Mouse (Mus musculus): ENCODE data around the gene Zfp941. TPM values are rescaled to one million over a fixed set of nuclear protein-coding genes. Genes with fewer than 3 reads are reported as not detected.

Zfp941 gene
- 0.59 and 0.65 TPM in 2 replicates for polyA plus RNA-seq (2015; fragmentation: Nextera tagmentation; extraction: Ambion mirVana)

DNA sequence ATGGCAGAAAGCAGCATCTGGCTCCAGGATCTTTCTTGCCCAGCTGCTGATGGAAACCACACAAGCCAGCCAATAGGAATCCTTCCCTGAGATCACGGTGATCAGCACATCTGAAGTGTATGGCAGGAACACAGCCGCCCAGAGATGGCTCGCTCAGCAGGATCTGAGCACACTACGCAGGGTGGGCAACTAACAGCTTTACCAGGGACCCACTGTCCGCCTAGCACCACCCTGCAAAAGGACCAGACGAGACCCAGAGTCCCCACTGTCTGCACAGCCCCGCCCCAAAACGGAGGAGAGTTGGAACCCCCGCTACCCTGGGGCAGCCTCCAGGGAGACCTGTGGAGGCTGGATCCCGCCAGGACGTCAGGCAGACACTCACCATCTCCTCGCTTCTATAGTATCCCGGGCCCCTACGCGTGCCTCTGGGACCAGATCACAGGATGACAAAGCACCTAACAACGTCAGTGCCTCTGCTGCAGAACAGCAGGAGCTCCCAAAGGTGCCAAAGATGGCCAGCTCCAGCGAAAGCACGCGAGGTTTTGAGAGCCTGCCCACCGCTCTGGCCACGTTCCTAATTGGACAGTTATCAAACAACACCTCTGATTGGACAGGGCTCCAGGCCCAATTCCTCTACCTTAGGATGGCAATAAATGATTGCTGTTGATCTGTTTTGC is at the start of gene Zfp941:
TSS of gene Zfp941 (minus strand) at position 526 of the 677 bp plus-strand sequence.
- no peaks in the 10 kb centered on the region for H3K36me3 ChIP-seq (ENCODE audit: control insufficient read depth, insufficient read depth, low read length)
- peak; percentile 67 for ATAC-seq (ENCODE audit: low FRiP score, low TSS enrichment)
- no peaks in the 10 kb centered on the region for H3K27me3 ChIP-seq (ENCODE audit: control insufficient read depth, insufficient read depth, low read length)
- DNase-seq (ENCODE audit: low spot score): peak; percentile 46
- no peak for TF ChIP-seq EP300 (optimal IDR thresholded peaks at IDR 0.05)
- no peak for TF ChIP-seq CTCF (IDR thresholded peaks at IDR 0.05; ENCODE audit: low read depth)
- H3K4me3 ChIP-seq (ENCODE audit: low read depth, low read length): peak within 1 kb of the TSS; percentile 36
- H3K4me1 ChIP-seq (replicated peaks; ENCODE audit: control insufficient read depth, insufficient read depth): no peaks in the 10 kb centered on the region
- no peaks in the 10 kb centered on the region for H3K9me3 ChIP-seq (ENCODE audit: control insufficient read depth, low read length)
- peak within 1 kb of the TSS; percentile 48; the same call in 1 of the 2 replicates for H3K9ac ChIP-seq (ENCODE audit: low read length)
- 2% methylated on average over 21 of the region's 21 CpGs for WGBS
- H3K4me2 ChIP-seq (replicated peaks; ENCODE audit: low read depth): peak within 1 kb of the TSS; percentile 63
- no peak within 1 kb of the TSS for H3K27ac ChIP-seq (replicated peaks)

DNA sequence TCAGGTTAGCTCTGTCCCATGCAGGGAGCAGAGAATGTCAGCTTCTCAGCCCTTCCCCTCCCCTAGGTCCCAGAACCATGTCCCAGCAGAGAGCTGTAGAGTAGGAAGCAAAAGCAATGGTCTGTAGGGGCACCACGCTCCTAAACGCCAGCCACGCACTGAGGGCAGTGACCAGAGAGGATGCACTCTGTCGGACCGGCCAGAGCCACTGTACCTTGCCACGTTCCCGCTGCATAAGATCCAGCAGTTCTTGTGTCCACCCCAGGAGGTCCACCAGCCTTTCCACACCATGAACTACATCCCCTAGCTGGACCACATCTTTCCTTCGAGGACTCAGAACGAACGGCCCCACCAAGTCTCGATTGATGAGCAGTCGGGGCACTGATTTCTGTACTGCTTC is 42.8 kb upstream of the Zfp941 start:
- ATAC-seq (ENCODE audit: low FRiP score, low TSS enrichment): no peak
- H3K4me2 ChIP-seq (replicated peaks; ENCODE audit: low read depth): no peak overlapping the region
- WGBS: 84% methylated on average over 12 of the region's 12 CpGs
- no peak overlapping the region for H3K4me3 ChIP-seq (ENCODE audit: low read depth, low read length)
- TF ChIP-seq EP300 (optimal IDR thresholded peaks at IDR 0.05): no peak
- TF ChIP-seq CTCF (IDR thresholded peaks at IDR 0.05; ENCODE audit: low read depth): no peak
- H3K9ac ChIP-seq (ENCODE audit: low read length): no peak overlapping the region
- H3K27ac ChIP-seq (replicated peaks): no peak overlapping the region
- no peaks in the 10 kb centered on the region for H3K9me3 ChIP-seq (ENCODE audit: control insufficient read depth, low read length)
- peaks cover 21% of the 10 kb centered on the region for H3K36me3 ChIP-seq (ENCODE audit: control insufficient read depth, insufficient read depth, low read length)
- no peaks in the 10 kb centered on the region for H3K4me1 ChIP-seq (replicated peaks; ENCODE audit: control insufficient read depth, insufficient read depth)
- no peaks in the 10 kb centered on the region for H3K27me3 ChIP-seq (ENCODE audit: control insufficient read depth, insufficient read depth, low read length)
- no peak for DNase-seq (ENCODE audit: low spot score)

DNA sequence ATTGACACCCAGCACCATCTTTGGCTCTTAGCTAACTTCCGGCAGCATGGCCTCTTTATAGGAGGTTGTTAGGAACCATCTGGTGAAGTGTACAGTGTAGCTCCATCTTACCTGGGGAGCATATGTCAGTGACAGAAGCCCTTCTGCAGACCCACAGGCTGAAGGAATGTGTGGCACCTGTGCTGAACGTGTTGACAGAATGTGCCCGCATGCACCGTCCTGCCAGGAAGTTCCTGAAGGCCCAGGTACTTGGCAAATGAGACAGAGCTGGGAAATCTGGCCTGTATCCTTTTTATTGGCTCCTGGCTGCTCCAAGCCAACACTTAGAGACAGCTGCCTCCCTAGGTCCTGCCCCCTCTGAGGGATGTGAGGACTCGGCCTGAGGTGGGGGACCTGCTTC is 38.8 kb upstream of the Zfp941 start:
- ATAC-seq (ENCODE audit: low FRiP score, low TSS enrichment) (no peak), DNase-seq (ENCODE audit: low spot score) (no peak)
- H3K4me2 ChIP-seq (replicated peaks; ENCODE audit: low read depth): no peak overlapping the region
- H3K9ac ChIP-seq (ENCODE audit: low read length): no peak overlapping the region
- peaks cover 5% of the 10 kb centered on the region; the same call in 1 of the 2 replicates for H3K4me1 ChIP-seq (replicated peaks; ENCODE audit: control insufficient read depth, insufficient read depth)
- 81% methylated on average over 5 of the region's 5 CpGs for WGBS
- H3K36me3 ChIP-seq (ENCODE audit: control insufficient read depth, insufficient read depth, low read length): peaks cover 21% of the 10 kb centered on the region
- TF ChIP-seq CTCF (IDR thresholded peaks at IDR 0.05; ENCODE audit: low read depth) (no peak), EP300 (optimal IDR thresholded peaks at IDR 0.05) (no peak)
- H3K4me3 ChIP-seq (ENCODE audit: low read depth, low read length): no peak overlapping the region
- no peaks in the 10 kb centered on the region for H3K27me3 ChIP-seq (ENCODE audit: control insufficient read depth, insufficient read depth, low read length)
- no peak overlapping the region for H3K27ac ChIP-seq (replicated peaks)
- no peaks in the 10 kb centered on the region for H3K9me3 ChIP-seq (ENCODE audit: control insufficient read depth, low read length)

DNA sequence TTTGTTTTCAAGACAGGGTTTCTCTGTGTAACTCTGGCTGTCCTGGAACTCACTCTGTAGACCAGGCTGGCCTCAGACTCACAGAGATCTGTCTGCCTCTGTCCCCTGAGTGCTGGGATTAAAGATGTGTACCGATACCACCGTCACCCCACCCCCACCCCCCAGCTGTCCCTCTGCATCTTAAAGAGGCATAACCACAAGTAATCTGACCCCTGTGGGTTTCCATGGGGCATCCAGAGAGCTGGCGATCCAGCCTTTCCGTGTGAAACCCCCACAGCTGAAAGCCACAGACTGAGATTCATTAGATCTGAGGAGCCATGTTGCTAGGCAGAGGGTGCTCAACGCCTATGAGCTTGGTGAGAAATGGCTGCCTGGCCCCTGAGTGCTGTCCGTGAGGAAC is 38.0 kb upstream of the Zfp941 start:
- H3K36me3 ChIP-seq (ENCODE audit: control insufficient read depth, insufficient read depth, low read length): peaks cover 21% of the 10 kb centered on the region
- DNase-seq (ENCODE audit: low spot score) (no peak), ATAC-seq (ENCODE audit: low FRiP score, low TSS enrichment) (no peak)
- peaks cover 9% of the 10 kb centered on the region; the same call in 1 of the 2 replicates for H3K4me1 ChIP-seq (replicated peaks; ENCODE audit: control insufficient read depth, insufficient read depth)
- H3K4me2 ChIP-seq (replicated peaks; ENCODE audit: low read depth): no peak overlapping the region
- TF ChIP-seq CTCF (IDR thresholded peaks at IDR 0.05; ENCODE audit: low read depth) (no peak), EP300 (optimal IDR thresholded peaks at IDR 0.05) (no peak)
- H3K4me3 ChIP-seq (ENCODE audit: low read depth, low read length): no peak overlapping the region
- H3K27me3 ChIP-seq (ENCODE audit: control insufficient read depth, insufficient read depth, low read length): no peaks in the 10 kb centered on the region
- no peak overlapping the region for H3K9ac ChIP-seq (ENCODE audit: low read length)
- no peak overlapping the region for H3K27ac ChIP-seq (replicated peaks)
- H3K9me3 ChIP-seq (ENCODE audit: control insufficient read depth, low read length): no peaks in the 10 kb centered on the region
- 65% methylated on average over 6 of the region's 6 CpGs for WGBS

DNA sequence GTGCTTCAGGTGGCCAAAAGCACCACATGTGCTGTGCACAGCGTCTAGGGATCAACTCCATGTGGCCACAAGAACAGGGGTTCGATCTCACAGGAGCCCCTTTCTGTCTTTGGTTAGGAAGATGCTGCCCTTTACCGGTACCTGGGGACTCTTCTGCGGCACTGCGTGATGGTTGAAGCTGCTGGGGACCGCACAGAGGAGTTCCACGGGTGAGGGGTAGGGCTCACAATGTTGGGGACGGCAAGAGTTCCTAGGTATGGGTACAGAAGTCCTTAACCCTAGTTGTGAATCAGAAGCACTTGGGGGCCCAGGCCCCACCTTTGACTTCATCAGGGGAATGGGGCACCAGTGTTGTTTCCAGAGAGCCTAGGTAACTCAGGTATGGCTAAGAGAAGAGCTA is 36.8 kb upstream of the Zfp941 start:
- no peak for DNase-seq (ENCODE audit: low spot score)
- Histone ChIP-seq H3K27me3 (ENCODE audit: control insufficient read depth, insufficient read depth, low read length) (no peaks in the 10 kb centered on the region), H3K4me2 (replicated peaks; ENCODE audit: low read depth) (peak overlapping the region; percentile 80), H3K4me1 (replicated peaks; ENCODE audit: control insufficient read depth, insufficient read depth) (peaks cover 10% of the 10 kb centered on the region; the same call in 1 of the 2 replicates), H3K4me3 (ENCODE audit: low read depth, low read length) (peak overlapping the region; percentile 78; the same call in 1 of the 2 replicates), H3K9me3 (ENCODE audit: control insufficient read depth, low read length) (no peaks in the 10 kb centered on the region), H3K9ac (ENCODE audit: low read length) (peak overlapping the region; percentile 89; the same call in 1 of the 2 replicates), H3K36me3 (ENCODE audit: control insufficient read depth, insufficient read depth, low read length) (peaks cover 26% of the 10 kb centered on the region), H3K27ac (replicated peaks) (no peak overlapping the region)
- ATAC-seq (ENCODE audit: low FRiP score, low TSS enrichment): no peak
- WGBS: 91% methylated on average over 8 of the region's 8 CpGs
- TF ChIP-seq EP300 (optimal IDR thresholded peaks at IDR 0.05): no peak
- TF ChIP-seq CTCF (IDR thresholded peaks at IDR 0.05; ENCODE audit: low read depth): no peak

All from stomach, postnatal 0 days (tissue).